8 mouse cellular contexts compared by ENCODE assay signal in genomic region chr12:80790700-80791570, GRCm38 (mm10). TPM values are rescaled to one million over a fixed set of nuclear protein-coding genes. Genes with fewer than 3 reads are reported as not detected.
DNase-seq lines count a peak whose midpoint lies in the region; ATAC-seq lines count a peak whose summit lies in the region.

No protein-coding gene starts in this region.

- DNase-seq in kidney, adult 18-20 months, result peak; percentile 57
- no peak for DNase-seq in kidney, postnatal 4 days
- no peak for DNase-seq in hindbrain, embryonic 10.5 days (ENCODE audit: low spot score)
- peak; percentile 40 to 44 for DNase-seq in spleen, postnatal 14 days (ENCODE audit: low spot score in 2 of 2)
- DNase-seq in left cerebral cortex, postnatal 36 days (ENCODE audit: low spot score in 2 of 2), result no peak
- no peak for DNase-seq in gastrocnemius, postnatal 25 days

- peak; percentile 60 for ATAC-seq in liver, embryonic 16.5 days (ENCODE audit: low read depth)

- H3K27ac ChIP-seq in brown adipose tissue, adult 24 weeks (replicated peaks; ENCODE audit: low read depth, low read length), result peak overlapping the region; percentile 98
- peak overlapping the region; percentile 97 for H3K27ac ChIP-seq in hindbrain, embryonic 10.5 days
- H3K27ac ChIP-seq in liver, embryonic 16.5 days (ENCODE audit: low read length), result peak overlapping the region; percentile 97

- H3K4me3 ChIP-seq in brown adipose tissue, adult 24 weeks (ENCODE audit: insufficient read depth, low read depth, low read length), result peak overlapping the region; percentile 99
- peak overlapping the region; percentile 95 for H3K4me3 ChIP-seq in hindbrain, embryonic 10.5 days
- H3K4me3 ChIP-seq in liver, embryonic 16.5 days (ENCODE audit: low read depth, low read length), result peak overlapping the region; percentile 98

- no peaks in the 10 kb centered on the region for H3K9me3 ChIP-seq in hindbrain, embryonic 10.5 days
- no peaks in the 10 kb centered on the region for H3K9me3 ChIP-seq in liver, embryonic 16.5 days (replicated peaks; ENCODE audit: control insufficient read depth, low read length)

- peaks cover 24% of the 10 kb centered on the region for H3K4me1 ChIP-seq in brown adipose tissue, adult 24 weeks (ENCODE audit: control insufficient read depth, insufficient read depth, insufficient read length, low read length)
- H3K4me1 ChIP-seq in hindbrain, embryonic 10.5 days (replicated peaks), result peaks cover 40% of the 10 kb centered on the region
- peaks cover 62% of the 10 kb centered on the region for H3K4me1 ChIP-seq in liver, embryonic 16.5 days (ENCODE audit: control insufficient read depth, low read depth, low read length)

- peak overlapping the region; percentile 72 for H3K4me2 ChIP-seq in liver, embryonic 16.5 days (ENCODE audit: low read depth, low read length)

- intact Hi-C loops in left cerebral cortex, postnatal 36 days (cut with DNase I), result loop anchor here (5.0 kb wide), 2 partner anchors 56 to 156 kb away; partner anchors contain the start of gene Srsf5

- H3K36me3 ChIP-seq in hindbrain, embryonic 10.5 days, result peaks cover 7% of the 10 kb centered on the region; the same call in 1 of the 2 replicates
- H3K36me3 ChIP-seq in liver, embryonic 16.5 days (ENCODE audit: control insufficient read depth, insufficient read depth), result peaks cover 3% of the 10 kb centered on the region; the same call in 1 of the 2 replicates

- under 1% methylated on average over 80 of the region's 80 CpGs for WGBS in hindbrain, embryonic 10.5 days
- WGBS in liver, embryonic 16.5 days (ENCODE audit: insufficient replicate concordance), result under 1% methylated on average over 72 of the region's 80 CpGs

- H3K9ac ChIP-seq in liver, embryonic 16.5 days (ENCODE audit: low read depth, low read length), result peak overlapping the region; percentile 98

- peaks cover under 1% of the 10 kb centered on the region; the same call in 1 of the 2 replicates for H3K27me3 ChIP-seq in hindbrain, embryonic 10.5 days (ENCODE audit: insufficient read depth, poor library complexity, severe bottlenecking)
- no peaks in the 10 kb centered on the region for H3K27me3 ChIP-seq in liver, embryonic 16.5 days (ENCODE audit: control insufficient read depth, insufficient read depth, low read depth, low read length)

RNA-seq across cellular contexts. Expression of gene Susd6, which starts 0.6 kb away (rescaled TPM):
- 12.1 and 13.8 TPM in 2 replicates for polyA plus RNA-seq in brown adipose tissue, adult 24 weeks (2012; ENCODE audit: insufficient read depth, insufficient read length, missing spikeins)
- 15.6 and 15.9 TPM in 2 replicates for polyA plus RNA-seq in hindbrain, embryonic 10.5 days (2016; fragmentation: Nextera tagmentation; extraction: Ambion mirVana)
- 14.6 and 15.2 TPM in 2 replicates for polyA plus RNA-seq in liver, embryonic 16.5 days (2015; fragmentation: Nextera tagmentation; extraction: Ambion mirVana)
- total RNA-seq in left cerebral cortex, postnatal 36 days (2021), result 10 to 100 TPM; 31.6 to 40.0 TPM
- 10 to 100 TPM; 26.7 to 28.1 TPM for total RNA-seq in gastrocnemius, postnatal 25 days (2021)

RNA-seq across cellular contexts. Expression of gene Ccdc177, which starts 30.4 kb away (rescaled TPM):
- polyA plus RNA-seq in brown adipose tissue, adult 24 weeks (2012; ENCODE audit: insufficient read depth, insufficient read length, missing spikeins), result not detected in 2 replicates
- 1.5 and 2.4 TPM in 2 replicates for polyA plus RNA-seq in hindbrain, embryonic 10.5 days (2016; fragmentation: Nextera tagmentation; extraction: Ambion mirVana)
- polyA plus RNA-seq in liver, embryonic 16.5 days (2015; fragmentation: Nextera tagmentation; extraction: Ambion mirVana), result not detected in 2 replicates
- 10 to 100 TPM; 14.5 to 15.7 TPM for total RNA-seq in left cerebral cortex, postnatal 36 days (2021)
- not detected for total RNA-seq in gastrocnemius, postnatal 25 days (2021)

Comparison
In these comparisons a context has a peak if more than half of its experiments do, and no peak if none do; other contexts are left out.
1. DNase-seq: peak in kidney, adult 18-20 months (single experiment) and spleen, postnatal 14 days (2 of 2); none in kidney, postnatal 4 days (0 of 2), hindbrain, embryonic 10.5 days (single experiment), left cerebral cortex, postnatal 36 days (0 of 2) and gastrocnemius, postnatal 25 days (single experiment).
2. Peak in every context shown above with its lines, with median percentiles within 50 percentile points of each other: H3K27ac ChIP-seq and H3K4me3 ChIP-seq.